Mouse (Mus musculus): ENCODE measurements around the gene Lonp1. TPM values are rescaled to one million over a fixed set of nuclear protein-coding genes. Genes with fewer than 3 reads are reported as not detected.

Lonp1 gene
- polyA plus RNA-seq, 1 experiment from 2014 or later = 52.1 TPM

DNA sequence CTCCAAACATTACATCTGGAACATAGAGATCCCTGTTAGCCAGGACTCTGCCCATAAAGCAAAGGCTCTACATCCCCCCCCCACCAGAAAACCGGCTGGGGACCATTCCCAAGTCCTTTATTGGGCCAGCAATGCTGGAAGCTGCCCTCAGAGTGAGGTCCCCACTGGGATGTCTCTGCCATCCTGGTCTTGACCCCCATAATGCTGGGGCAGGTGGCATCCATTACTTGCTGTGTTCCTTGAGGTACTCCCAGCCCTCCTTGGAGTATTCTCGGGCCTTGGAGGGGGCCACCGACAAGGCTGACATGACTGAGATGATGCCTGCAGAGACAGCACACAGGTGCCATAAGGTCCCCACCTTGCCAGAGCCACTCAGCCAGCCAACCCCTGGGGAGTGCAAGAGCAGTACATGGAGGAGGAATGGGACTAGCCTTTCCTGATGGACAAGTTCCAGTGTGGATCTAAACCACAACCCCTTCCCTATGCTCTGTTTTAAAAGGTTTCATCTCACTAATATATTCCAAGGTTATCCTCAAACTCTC, 19.1 kb downstream of the Lonp1 start:
- Histone ChIP-seq H3K4me3 (no peak overlapping the region), H3K27ac (replicated peaks) (no peak overlapping the region), H3K27me3 (no peaks in the 10 kb centered on the region), H3K4me1 (peaks cover 24% of the 10 kb centered on the region), H3K36me3 (peaks cover 51% of the 10 kb centered on the region), H3K9me3 (no peaks in the 10 kb centered on the region), H3K9ac (replicated peaks) (no peak overlapping the region), H3K4me2 (replicated peaks) (no peak overlapping the region)
- WGBS = 68% methylated on average over 3 of the region's 3 CpGs
- no peak for ATAC-seq (ENCODE audit: low FRiP score, low read depth)

DNA sequence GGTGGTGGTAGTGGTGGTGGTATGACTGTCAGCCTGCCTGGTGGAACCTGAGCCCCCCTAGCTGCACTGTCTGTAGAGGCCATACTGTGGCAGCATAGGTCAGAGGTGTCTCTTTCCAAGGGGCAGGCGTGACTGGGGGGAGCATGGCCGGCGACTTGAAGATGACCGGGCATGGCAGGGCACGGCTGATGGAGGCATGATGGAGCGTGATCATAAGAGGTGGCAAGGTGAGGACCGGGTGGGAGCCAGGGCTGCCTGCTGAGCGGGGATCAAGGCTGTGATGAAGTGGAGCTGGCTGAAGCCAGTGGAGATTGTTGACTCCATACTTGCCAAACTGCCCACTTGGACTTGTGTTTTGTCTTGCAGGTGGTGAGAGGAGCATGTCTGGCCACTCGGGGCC, 21.3 kb downstream of the Lonp1 start:
- Histone ChIP-seq H3K4me2 (replicated peaks) (no peak overlapping the region), H3K9me3 (no peaks in the 10 kb centered on the region), H3K4me1 (peaks cover 18% of the 10 kb centered on the region), H3K9ac (replicated peaks) (no peak overlapping the region), H3K27me3 (no peaks in the 10 kb centered on the region), H3K27ac (replicated peaks) (no peak overlapping the region), H3K4me3 (no peak overlapping the region), H3K36me3 (peaks cover 73% of the 10 kb centered on the region)
- ATAC-seq (ENCODE audit: low FRiP score, low read depth) = no peak
- 91% methylated on average over 9 of the region's 9 CpGs for WGBS

DNA sequence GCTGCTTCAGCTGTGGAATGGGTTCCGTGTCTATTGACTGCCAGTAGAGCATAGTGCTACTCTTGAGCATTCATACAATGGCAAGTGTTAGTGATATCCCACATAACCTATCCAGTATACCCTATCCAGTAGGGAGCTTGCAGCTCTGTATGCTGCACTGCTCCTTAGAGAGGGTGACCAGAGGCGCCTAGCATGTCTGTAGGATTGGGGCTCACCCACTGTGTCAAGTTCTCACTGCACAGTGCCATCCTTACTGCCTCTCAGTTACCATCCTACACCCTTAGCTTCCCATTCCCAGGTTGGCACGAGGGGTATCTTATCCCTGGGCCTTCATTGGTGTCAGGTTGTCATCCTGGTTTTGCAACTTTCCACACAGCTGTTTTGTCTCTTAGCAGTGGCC, 22.3 kb downstream of the Lonp1 start:
- no peaks in the 10 kb centered on the region for H3K27me3 ChIP-seq
- ATAC-seq (ENCODE audit: low FRiP score, low read depth) = no peak
- peaks cover 83% of the 10 kb centered on the region for H3K36me3 ChIP-seq
- H3K4me2 ChIP-seq (replicated peaks) = no peak overlapping the region
- H3K4me1 ChIP-seq = peaks cover 13% of the 10 kb centered on the region
- H3K9me3 ChIP-seq = no peaks in the 10 kb centered on the region
- H3K4me3 ChIP-seq = no peak overlapping the region
- H3K27ac ChIP-seq (replicated peaks) = no peak overlapping the region
- H3K9ac ChIP-seq (replicated peaks) = no peak overlapping the region
- 94% methylated on average over 3 of the region's 3 CpGs for WGBS

DNA sequence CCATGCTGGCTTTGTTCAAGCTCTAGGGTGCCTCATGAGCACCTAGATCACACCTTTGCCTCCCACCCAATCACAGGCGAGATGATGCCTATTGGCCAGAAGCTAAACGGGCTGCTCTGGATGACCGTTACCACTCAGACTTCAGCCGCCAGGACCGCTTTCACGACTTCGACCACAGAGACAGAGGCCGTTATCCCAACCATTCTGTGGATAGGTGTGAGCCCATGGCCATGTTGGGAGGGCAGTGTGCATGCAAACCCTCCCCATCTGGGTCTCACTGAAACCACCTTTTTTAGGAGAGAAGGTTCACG, 22.7 kb downstream of the Lonp1 start:
- H3K36me3 ChIP-seq = peaks cover 87% of the 10 kb centered on the region
- ATAC-seq (ENCODE audit: low FRiP score, low read depth) = no peak

DNA sequence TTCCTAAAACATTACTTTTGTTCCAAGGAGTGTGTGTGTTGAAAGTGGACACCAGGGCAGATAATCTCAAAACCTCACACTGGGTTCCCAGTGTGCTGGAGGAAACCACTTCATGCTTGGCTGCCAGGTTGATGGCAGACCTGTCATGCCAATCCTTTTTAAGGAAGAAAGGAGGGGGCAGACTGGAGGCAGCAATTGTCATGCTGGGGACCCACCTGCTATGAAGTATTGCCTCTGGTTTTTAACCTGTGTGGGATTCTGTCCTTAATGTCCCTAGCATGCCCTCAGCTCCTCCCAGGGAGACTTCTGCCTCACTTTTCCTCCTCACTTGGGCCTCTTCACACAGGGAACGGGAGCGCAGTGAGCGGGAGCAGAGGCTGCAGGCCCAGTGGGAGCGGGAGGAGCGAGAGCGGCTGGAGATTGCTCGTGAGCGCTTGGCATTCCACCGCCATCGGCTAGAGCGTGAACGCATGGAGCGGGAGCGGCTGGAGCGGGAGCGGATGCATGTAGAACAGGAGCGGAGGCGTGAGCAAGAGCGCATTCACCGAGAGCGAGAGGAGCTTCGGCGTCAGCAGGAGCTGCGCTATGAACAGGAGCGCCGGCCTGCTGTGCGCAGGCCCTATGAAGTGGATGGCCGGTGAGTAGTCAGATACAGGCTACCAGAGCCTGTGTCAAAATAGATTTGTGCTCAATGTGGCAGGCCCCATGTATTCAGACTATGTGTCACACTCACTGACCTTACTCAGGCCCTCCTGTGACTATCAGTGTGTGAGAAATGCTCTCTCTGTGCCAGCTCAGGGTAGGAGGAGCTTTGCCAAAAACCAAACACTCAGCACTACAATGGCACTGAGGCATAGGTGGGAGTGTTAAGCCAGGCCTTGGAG, 23.3 kb downstream of the Lonp1 start:
- no peak overlapping the region for H3K4me3 ChIP-seq
- H3K9me3 ChIP-seq = no peaks in the 10 kb centered on the region
- no peak for ATAC-seq (ENCODE audit: low FRiP score, low read depth)
- H3K9ac ChIP-seq (replicated peaks) = no peak overlapping the region
- H3K4me1 ChIP-seq = peaks cover 4% of the 10 kb centered on the region
- no peaks in the 10 kb centered on the region for H3K27me3 ChIP-seq
- peaks cover 87% of the 10 kb centered on the region for H3K36me3 ChIP-seq
- 95% methylated on average over 28 of the region's 28 CpGs for WGBS
- no peak overlapping the region for H3K27ac ChIP-seq (replicated peaks)
- H3K4me2 ChIP-seq (replicated peaks) = no peak overlapping the region

More for the DNA sequence above, 22.7 kb downstream of the Lonp1 start:
- H3K27me3 ChIP-seq = no peaks in the 10 kb centered on the region
- no peaks in the 10 kb centered on the region for H3K9me3 ChIP-seq
- no peak overlapping the region for H3K4me2 ChIP-seq (replicated peaks)
- WGBS = 94% methylated on average over 9 of the region's 9 CpGs
- H3K27ac ChIP-seq (replicated peaks) = no peak overlapping the region
- H3K4me3 ChIP-seq = no peak overlapping the region
- H3K4me1 ChIP-seq = peaks cover 10% of the 10 kb centered on the region
- no peak overlapping the region for H3K9ac ChIP-seq (replicated peaks)

DNA sequence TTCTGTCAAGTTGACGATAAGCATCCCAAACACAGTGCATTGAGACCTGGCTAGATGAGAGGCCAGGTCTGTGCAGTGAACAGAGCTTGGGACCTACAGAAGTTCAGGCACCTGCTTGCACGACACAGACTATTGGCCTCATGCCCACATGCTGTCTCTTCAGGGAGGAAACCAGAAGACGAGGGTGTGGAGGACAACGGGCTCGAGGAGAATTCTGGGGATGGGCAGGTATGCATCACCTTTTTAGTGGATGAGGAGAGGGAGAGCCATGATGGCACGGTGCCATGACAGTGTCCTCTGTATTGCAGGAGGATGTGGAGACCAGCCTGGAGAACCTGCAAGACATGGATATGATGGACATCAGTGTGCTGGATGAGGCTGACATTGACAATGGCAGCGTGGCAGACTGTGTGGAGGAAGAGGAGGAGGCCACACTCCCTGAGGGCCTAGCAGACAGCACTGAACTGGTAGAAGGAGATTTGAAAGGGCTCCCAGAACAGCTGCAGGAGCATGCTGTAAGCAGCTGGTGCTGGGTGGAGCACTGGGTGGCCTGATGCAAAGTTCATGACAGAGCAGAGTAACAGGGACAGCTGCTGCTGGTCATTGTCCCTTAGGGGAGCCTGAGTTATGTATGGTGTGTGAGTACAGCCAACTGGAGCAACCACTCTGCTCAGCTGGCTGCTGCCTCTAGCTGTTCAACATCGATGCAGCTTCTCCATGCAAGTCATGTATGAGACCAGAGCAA, 33.0 kb downstream of the Lonp1 start:
- Histone ChIP-seq H3K9me3 (no peaks in the 10 kb centered on the region), H3K4me3 (no peak overlapping the region), H3K9ac (replicated peaks) (no peak overlapping the region), H3K4me1 (peaks cover 3% of the 10 kb centered on the region; the same call in 1 of the 2 replicates), H3K4me2 (replicated peaks) (no peak overlapping the region), H3K36me3 (peaks cover 96% of the 10 kb centered on the region), H3K27ac (replicated peaks) (no peak overlapping the region), H3K27me3 (no peaks in the 10 kb centered on the region)
- 0 out of 2 replicates have a peak, but pooled peaks have one; percentile 16 for ATAC-seq (ENCODE audit: low FRiP score, low read depth)
- WGBS = 94% methylated on average over 8 of the region's 8 CpGs

DNA sequence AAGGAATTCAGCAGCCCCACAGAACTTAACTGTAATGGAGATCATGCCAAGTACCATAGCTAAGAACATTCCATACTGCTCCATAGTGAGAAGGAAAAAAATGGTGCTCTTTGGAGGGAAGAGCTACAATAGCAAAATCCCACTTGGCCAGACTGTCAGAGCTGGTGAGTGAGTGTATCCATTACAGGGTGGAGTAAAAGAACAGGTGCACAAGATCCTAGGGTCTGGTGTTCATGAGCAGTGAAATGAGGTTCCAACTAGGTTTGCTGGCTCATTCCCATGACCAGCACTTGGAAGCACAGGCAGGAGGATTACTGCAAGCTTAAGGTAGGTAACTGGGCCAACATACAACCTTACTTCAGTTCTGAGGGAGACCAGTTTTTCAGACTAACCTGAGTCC, 34.1 kb downstream of the Lonp1 start:
- H3K9ac ChIP-seq (replicated peaks) = no peak overlapping the region
- peaks cover 99% of the 10 kb centered on the region for H3K36me3 ChIP-seq
- H3K4me3 ChIP-seq = no peak overlapping the region
- H3K27ac ChIP-seq (replicated peaks) = no peak overlapping the region
- H3K4me1 ChIP-seq = peaks cover 9% of the 10 kb centered on the region
- H3K27me3 ChIP-seq = no peaks in the 10 kb centered on the region
- no peak for ATAC-seq (ENCODE audit: low FRiP score, low read depth)
- no peak overlapping the region for H3K4me2 ChIP-seq (replicated peaks)
- H3K9me3 ChIP-seq = no peaks in the 10 kb centered on the region

DNA sequence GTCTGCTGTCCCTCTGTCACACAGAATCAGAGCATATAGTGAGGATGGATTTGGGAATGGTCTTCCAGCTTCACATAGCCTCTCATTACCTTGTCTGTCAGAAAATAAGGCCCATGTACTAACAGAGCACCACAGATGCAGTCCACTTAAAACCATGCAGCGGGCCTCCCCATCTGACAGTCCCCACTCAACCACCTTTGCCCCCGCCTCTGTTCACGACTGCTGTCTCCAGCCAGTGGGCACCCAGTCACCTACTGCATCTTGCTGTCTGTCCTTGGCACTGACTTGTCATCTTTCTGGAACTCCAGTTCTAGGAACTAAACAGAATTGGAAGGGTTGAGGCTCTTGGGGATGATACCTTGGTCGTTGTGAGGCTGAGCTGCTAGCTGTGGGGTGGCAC, 37.8 kb downstream of the Lonp1 start:
- Histone ChIP-seq H3K4me2 (replicated peaks) (no peak overlapping the region), H3K4me3 (no peak overlapping the region), H3K36me3 (peaks cover 77% of the 10 kb centered on the region), H3K9me3 (no peaks in the 10 kb centered on the region), H3K27me3 (no peaks in the 10 kb centered on the region), H3K27ac (replicated peaks) (no peak overlapping the region), H3K9ac (replicated peaks) (no peak overlapping the region), H3K4me1 (peaks cover 27% of the 10 kb centered on the region)
- 95% methylated on average over 4 of the region's 4 CpGs for WGBS
- no peak for ATAC-seq (ENCODE audit: low FRiP score, low read depth)

DNA sequence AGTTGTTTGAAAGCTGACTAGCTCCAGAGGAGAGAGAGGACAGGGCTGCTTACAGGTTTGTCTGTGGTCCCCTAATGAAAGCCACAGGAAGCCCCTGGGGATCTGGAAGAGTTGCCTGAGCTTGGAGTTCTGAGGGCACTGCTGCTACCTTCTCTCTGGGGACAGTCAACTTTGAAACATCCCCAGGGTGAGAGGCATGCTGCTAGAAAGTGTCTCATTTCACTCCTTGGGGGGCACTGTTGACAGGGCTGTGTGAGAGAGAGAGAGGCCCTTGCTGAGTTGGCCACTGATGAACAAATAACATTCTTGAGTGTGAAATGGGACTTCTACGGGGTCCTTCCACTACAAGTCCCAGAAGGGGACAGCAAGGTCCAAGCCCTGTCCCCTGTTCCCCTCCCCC, 38.9 kb downstream of the Lonp1 start:
- peaks cover 36% of the 10 kb centered on the region for H3K4me1 ChIP-seq
- H3K9me3 ChIP-seq = no peaks in the 10 kb centered on the region
- H3K9ac ChIP-seq (replicated peaks) = 0 out of 2 replicates have a peak overlapping the region, but pooled peaks have one; percentile 11
- WGBS = 92% methylated on average over 1 of the region's 1 CpGs
- no peak for ATAC-seq (ENCODE audit: low FRiP score, low read depth)
- H3K4me2 ChIP-seq (replicated peaks) = peak overlapping the region; percentile 22
- no peak overlapping the region for H3K4me3 ChIP-seq
- H3K27me3 ChIP-seq = no peaks in the 10 kb centered on the region
- peaks cover 65% of the 10 kb centered on the region for H3K36me3 ChIP-seq
- no peak overlapping the region for H3K27ac ChIP-seq (replicated peaks)

DNA sequence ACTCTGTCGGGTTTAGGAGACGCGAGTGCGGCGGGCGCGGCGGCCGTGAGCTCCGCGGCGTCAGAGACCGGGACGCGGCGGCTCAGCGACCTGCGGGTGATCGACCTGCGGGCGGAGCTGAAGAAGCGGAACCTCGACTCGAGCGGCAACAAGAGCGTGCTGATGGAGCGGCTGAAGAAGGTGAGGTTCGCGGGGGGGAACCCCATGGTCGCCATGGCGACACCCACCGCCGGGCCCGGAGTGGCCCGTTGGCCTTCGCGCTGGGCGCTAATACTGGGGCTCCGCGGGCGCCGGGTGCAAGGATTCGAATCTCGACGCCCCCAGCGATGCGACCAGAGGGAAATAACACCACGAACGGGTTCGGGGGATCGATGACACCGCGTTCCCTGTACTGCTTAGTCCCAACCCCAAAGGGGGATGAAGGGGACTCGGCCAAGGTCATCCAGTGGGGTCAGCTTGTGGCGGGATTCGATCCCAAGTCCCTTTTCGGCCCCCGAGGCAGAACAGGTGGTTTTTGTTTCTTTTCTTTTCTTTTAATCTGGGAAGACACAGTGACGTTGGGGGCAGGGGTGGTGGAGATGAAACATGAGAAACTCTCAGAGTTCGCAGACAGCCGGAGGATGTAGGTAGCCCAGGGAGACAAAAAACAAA, 41.4 kb downstream of the Lonp1 start:
- WGBS = under 1% methylated on average over 61 of the region's 61 CpGs
- no peaks in the 10 kb centered on the region for H3K27me3 ChIP-seq

DNA sequence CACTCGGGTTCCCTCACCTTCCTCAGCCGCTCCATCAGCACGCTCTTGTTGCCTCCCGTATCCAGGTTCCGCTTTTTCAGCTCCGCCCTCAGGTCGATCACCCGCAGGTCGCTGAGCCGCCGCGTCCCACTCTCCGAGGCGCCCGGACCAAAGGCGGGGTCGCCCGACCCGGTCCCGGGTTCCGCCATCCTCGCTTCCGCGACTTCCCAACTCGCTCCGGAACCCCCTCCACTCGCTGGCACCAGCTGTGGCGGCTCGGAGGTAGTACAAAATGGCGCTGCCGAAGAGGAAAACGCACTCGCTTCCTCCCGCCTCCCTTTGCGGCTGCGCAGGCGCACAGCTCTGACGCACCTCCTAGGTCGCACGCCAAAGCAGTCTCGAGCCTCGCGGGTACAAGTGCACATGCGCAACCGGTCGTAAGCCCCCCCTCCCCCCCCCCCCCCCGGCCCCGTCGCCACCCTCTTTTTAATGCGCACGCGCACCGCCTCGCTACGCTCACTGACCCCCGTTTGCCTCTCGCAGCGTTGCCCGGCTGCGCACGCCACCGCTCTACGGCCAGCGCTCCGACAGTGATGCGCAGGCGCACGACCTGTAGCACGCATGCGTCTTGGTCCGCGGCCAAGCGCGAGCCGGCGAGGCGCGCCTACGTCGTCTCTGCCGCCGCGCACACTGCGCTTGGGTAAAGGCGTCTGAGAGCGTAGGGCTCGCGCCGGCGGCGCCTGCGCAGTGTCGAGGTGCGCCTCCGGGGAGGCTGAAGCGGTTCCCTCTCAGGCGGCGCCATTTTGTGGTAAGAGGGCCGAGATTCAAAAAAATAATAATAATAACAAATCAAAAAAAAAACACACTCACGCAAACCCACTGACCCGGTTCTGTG, 42.2 kb downstream of the Lonp1 start, which contains the start of the genes Safb2 and Safb:
Safb2 (minus strand) TSS at position 329 of the 874 bp plus-strand sequence.
Safb (plus strand) TSS at position 569 of the 874 bp plus-strand sequence.
- Histone ChIP-seq H3K27ac (replicated peaks) (peak within 1 kb of the TSS; percentile 94), H3K9ac (replicated peaks) (peak within 1 kb of the TSS; percentile 86), H3K4me3 (peak within 1 kb of the TSS; percentile 93), H3K4me2 (replicated peaks) (peak within 1 kb of the TSS; percentile 87), H3K4me1 (peaks cover 46% of the 10 kb centered on the region), H3K36me3 (peaks cover 62% of the 10 kb centered on the region), H3K27me3 (no peaks in the 10 kb centered on the region), H3K9me3 (no peaks in the 10 kb centered on the region)
- ATAC-seq (ENCODE audit: low FRiP score, low read depth) = peak; percentile 96
- WGBS = under 1% methylated on average over 93 of the region's 101 CpGs

More for the DNA sequence above, 41.4 kb downstream of the Lonp1 start:
- H3K4me2 ChIP-seq (replicated peaks) = peak overlapping the region; percentile 73
- peak; percentile 24 for ATAC-seq (ENCODE audit: low FRiP score, low read depth)
- H3K4me3 ChIP-seq = peak overlapping the region; percentile 93
- peak overlapping the region; percentile 78 for H3K9ac ChIP-seq (replicated peaks)
- H3K27ac ChIP-seq (replicated peaks) = peak overlapping the region; percentile 94
- H3K9me3 ChIP-seq = no peaks in the 10 kb centered on the region
- peaks cover 49% of the 10 kb centered on the region for H3K4me1 ChIP-seq
- peaks cover 63% of the 10 kb centered on the region for H3K36me3 ChIP-seq
